Mouse (Mus musculus) kidney, embryonic 16.5 days (tissue): ENCODE data around the gene Scel. TPM values are rescaled to one million over a fixed set of nuclear protein-coding genes. Genes with fewer than 3 reads are reported as not detected.

Source experiments
- ATAC-seq: fragments of 200-750 bp; cut with Nextera tagmentation; 2 replicates; pipeline ENCODE4 v1.8.0; 2017; ENCODE audit warnings: moderate TSS enrichment; ENCODE audit not compliant: low FRiP score, low TSS enrichment
- H3K27ac ChIP-seq: fragments of 300-500 bp; sonication (generic); 2 replicates; pipeline ENCODE4 v1.5.1; 2014; ENCODE audit warnings: low read length
- H3K27me3 ChIP-seq: fragments of 300-500 bp; sonication (generic); 2 replicates; pipeline ENCODE4 v1.6.1; 2014; ENCODE audit warnings: low read length, control low read depth, mixed read lengths; ENCODE audit not compliant: insufficient read depth
- H3K36me3 ChIP-seq: fragments of 300-500 bp; sonication (generic); 2 replicates; pipeline ENCODE4 v1.6.1; 2014; ENCODE audit warnings: low read length, control low read depth, mixed read lengths; ENCODE audit not compliant: insufficient read depth
- H3K4me1 ChIP-seq: fragments of 300-500 bp; sonication (generic); 2 replicates; pipeline ENCODE4 v1.6.1; 2014; ENCODE audit warnings: low read length, control low read depth, mixed read lengths; ENCODE audit not compliant: insufficient read depth
- H3K4me2 ChIP-seq: fragments of 300-500 bp; sonication (generic); replicated peaks from 2 replicates; pipeline ENCODE4 v1.6.1; 2014; ENCODE audit warnings: low read depth, low read length
- H3K4me3 ChIP-seq: fragments of 300-500 bp; sonication (generic); 2 replicates; pipeline ENCODE4 v1.5.1; 2014; ENCODE audit warnings: mild to moderate bottlenecking, low read length
- H3K9ac ChIP-seq: fragments of 300-500 bp; sonication (generic); replicated peaks from 2 replicates; pipeline ENCODE4 v1.6.1; 2014; ENCODE audit warnings: low read length
- H3K9me3 ChIP-seq: fragments of 300-500 bp; sonication (generic); 2 replicates; pipeline ENCODE4 v1.6.1; 2016; ENCODE audit warnings: low read length, control low read depth
- WGBS: fragments of 180-500 bp; shearing (Covaris S2); extraction: QIAGEN DNeasy Blood & Tissue Kit; methylation state at CpG from one replicate; pipeline ENCODE4 v1.1.7; 2014; 5-methylcytosine and 5-hydroxymethylcytosine counted together
- polyA plus RNA-seq: library from polyadenylated mRNA; unstranded; fragments of >200 nt; fragmentation: Nextera tagmentation; extraction: Ambion mirVana; gene quantifications from 2 replicates; pipeline ENCODE4 v1.2.1, GENCODE M21; 2015

Gene Scel
- polyA plus RNA-seq, 1 experiment from 2014 or later = 2.7 TPM

- H3K9ac ChIP-seq = no peak overlapping the region
- ATAC-seq = peak; percentile 77; the same call in 1 of the 2 replicates
- no peak overlapping the region for H3K4me3 ChIP-seq
- no peaks in the 10 kb centered on the region for H3K4me1 ChIP-seq
- no peak overlapping the region for H3K4me2 ChIP-seq
- no peaks in the 10 kb centered on the region for H3K27me3 ChIP-seq
- WGBS = 63% methylated on average over 7 of the region's 7 CpGs
- no peaks in the 10 kb centered on the region for H3K9me3 ChIP-seq
- no peaks in the 10 kb centered on the region for H3K36me3 ChIP-seq
- H3K27ac ChIP-seq = no peak overlapping the region
These were observed 76.7 kb downstream of the Scel start for GRCm38 (mm10) chr14:103589819-103590218.

GRCm38 (mm10) chr14:103595870-103596269 lies 82.7 kb downstream of the Scel start:
- Histone ChIP-seq H3K9ac (no peak overlapping the region), H3K4me1 (no peaks in the 10 kb centered on the region), H3K27ac (no peak overlapping the region), H3K4me2 (no peak overlapping the region), H3K36me3 (no peaks in the 10 kb centered on the region), H3K4me3 (no peak overlapping the region), H3K9me3 (no peaks in the 10 kb centered on the region), H3K27me3 (no peaks in the 10 kb centered on the region)
- 70% methylated on average over 5 of the region's 5 CpGs for WGBS
- ATAC-seq = no peak

- Histone ChIP-seq H3K4me3 (no peak overlapping the region), H3K27ac (no peak overlapping the region), H3K4me1 (no peaks in the 10 kb centered on the region), H3K4me2 (no peak overlapping the region), H3K27me3 (no peaks in the 10 kb centered on the region), H3K9me3 (no peaks in the 10 kb centered on the region), H3K9ac (no peak overlapping the region), H3K36me3 (no peaks in the 10 kb centered on the region)
- ATAC-seq = no peak
- WGBS = 82% methylated on average over 8 of the region's 8 CpGs
These were observed 94.9 kb downstream of the Scel start for GRCm38 (mm10) chr14:103608063-103608462.

GRCm38 (mm10) chr14:103613573-103614271 lies 100.6 kb downstream of the Scel start:
- ATAC-seq = no peak
- Histone ChIP-seq H3K36me3 (no peaks in the 10 kb centered on the region), H3K4me2 (no peak overlapping the region), H3K27ac (no peak overlapping the region), H3K27me3 (no peaks in the 10 kb centered on the region), H3K9me3 (no peaks in the 10 kb centered on the region), H3K4me1 (no peaks in the 10 kb centered on the region), H3K9ac (no peak overlapping the region), H3K4me3 (no peak overlapping the region)
- WGBS = 85% methylated on average over 6 of the region's 6 CpGs

DNA sequence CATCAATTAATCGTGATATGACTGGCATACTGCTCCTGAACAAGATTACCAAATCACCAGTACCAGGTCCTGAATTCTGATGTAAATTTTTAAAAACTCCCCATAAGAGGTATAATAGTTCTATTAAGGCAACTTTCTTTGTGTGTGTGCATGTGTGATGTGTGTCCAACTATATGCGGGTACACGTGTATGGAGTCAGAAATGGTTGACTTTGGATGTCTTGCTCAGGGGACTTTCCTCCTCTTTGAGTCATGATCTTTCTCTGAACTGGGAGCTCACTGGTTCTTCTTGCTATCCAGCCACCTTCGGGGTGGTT lies 101.1 kb downstream of the Scel start:
- WGBS = 93% methylated on average over 4 of the region's 4 CpGs
- H3K4me3 ChIP-seq = no peak overlapping the region
- ATAC-seq = no peak
- H3K27ac ChIP-seq = no peak overlapping the region
- no peak overlapping the region for H3K9ac ChIP-seq
- H3K36me3 ChIP-seq = no peaks in the 10 kb centered on the region
- no peaks in the 10 kb centered on the region for H3K9me3 ChIP-seq
- no peak overlapping the region for H3K4me2 ChIP-seq
- no peaks in the 10 kb centered on the region for H3K4me1 ChIP-seq
- no peaks in the 10 kb centered on the region for H3K27me3 ChIP-seq

DNA sequence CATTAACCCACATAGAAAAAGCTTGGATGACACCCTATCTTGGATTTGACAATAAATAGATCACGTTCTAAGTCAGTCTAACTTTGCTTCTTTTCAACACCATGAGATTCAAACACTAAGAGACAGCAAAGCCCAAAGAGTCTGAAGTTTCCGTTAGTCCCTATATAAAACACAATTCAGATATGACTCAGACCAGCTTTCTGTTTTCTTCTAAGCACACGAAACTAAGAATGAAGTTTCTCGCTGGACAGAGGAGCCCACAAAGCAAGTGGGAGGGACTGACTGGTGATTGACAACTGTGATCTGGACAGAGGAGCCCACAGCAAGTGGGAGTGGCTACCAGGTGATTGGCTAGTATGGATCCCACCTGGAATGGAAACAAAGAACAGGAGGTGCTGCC lies 106.6 kb downstream of the Scel start:
- no peak overlapping the region for H3K9ac ChIP-seq
- no peak for ATAC-seq
- H3K27me3 ChIP-seq = no peaks in the 10 kb centered on the region
- no peaks in the 10 kb centered on the region for H3K36me3 ChIP-seq
- no peak overlapping the region for H3K4me2 ChIP-seq
- H3K9me3 ChIP-seq = no peaks in the 10 kb centered on the region
- no peak overlapping the region for H3K4me3 ChIP-seq
- WGBS = 85% methylated on average over 4 of the region's 4 CpGs
- H3K27ac ChIP-seq = no peak overlapping the region
- no peaks in the 10 kb centered on the region for H3K4me1 ChIP-seq

DNA sequence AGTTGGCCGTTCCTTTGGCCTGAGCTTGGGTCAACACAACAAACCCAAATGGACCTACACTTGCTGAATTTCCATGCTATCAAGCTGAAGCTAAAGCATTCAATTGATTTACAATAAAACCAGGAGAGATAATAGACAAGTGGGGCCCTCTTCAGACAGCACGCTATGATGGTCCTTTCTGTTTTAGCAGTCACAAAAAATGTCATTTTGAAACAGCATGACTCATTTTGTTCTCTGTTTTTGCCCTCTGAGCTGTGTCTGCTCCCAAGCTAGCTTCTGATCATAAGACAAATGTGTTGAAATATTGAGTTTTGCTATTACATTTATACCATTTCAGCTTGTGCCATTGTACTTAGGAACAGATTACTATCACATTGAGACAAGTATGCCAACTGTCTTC lies 108.1 kb downstream of the Scel start:
- H3K9me3 ChIP-seq = no peaks in the 10 kb centered on the region
- no peak overlapping the region for H3K27ac ChIP-seq
- no peak overlapping the region for H3K4me3 ChIP-seq
- WGBS = 93% methylated on average over 2 of the region's 2 CpGs
- no peak for ATAC-seq
- H3K36me3 ChIP-seq = no peaks in the 10 kb centered on the region
- no peaks in the 10 kb centered on the region for H3K4me1 ChIP-seq
- no peak overlapping the region for H3K4me2 ChIP-seq
- no peaks in the 10 kb centered on the region for H3K27me3 ChIP-seq
- H3K9ac ChIP-seq = no peak overlapping the region

- Histone ChIP-seq H3K27me3 (no peaks in the 10 kb centered on the region), H3K4me2 (no peak overlapping the region), H3K36me3 (no peaks in the 10 kb centered on the region), H3K4me1 (no peaks in the 10 kb centered on the region), H3K4me3 (no peak overlapping the region), H3K27ac (no peak overlapping the region), H3K9ac (no peak overlapping the region), H3K9me3 (no peaks in the 10 kb centered on the region)
- no peak for ATAC-seq
- WGBS = 86% methylated on average over 6 of the region's 6 CpGs
These were observed 113.0 kb downstream of the Scel start for GRCm38 (mm10) chr14:103626100-103626499.

DNA sequence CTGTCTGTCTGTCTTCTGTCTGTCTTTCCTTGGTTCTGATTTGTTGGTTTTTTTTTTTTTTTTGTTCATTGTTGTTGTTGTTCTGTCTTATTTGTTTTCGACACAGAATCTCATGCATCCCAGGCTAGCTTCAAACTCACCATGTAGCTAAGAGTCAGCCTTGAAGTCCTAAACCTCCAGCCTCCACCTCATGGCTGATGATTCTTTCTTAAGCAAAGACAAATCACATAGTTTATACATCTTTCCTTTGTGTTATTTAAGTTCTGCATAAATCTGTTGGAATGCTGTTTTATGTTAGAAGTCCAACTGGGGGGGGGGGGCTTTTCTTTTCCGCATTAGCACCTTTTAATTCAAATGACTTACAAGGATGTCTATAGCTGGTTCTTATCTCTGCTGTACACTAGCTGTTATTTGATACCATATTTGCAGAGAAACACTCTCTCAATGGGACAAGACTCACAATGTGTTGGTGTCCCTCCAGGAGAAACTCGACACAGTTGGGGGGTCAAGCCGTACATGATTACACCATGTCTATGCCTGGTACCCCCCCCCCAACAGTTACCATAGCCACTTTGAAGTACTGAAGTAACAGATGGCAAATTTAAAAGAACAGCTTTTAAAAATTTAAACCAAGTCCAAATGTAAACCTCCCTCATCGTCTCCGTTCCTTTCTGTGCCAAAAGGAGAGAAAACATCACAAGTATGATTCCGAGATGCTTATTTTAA lies 116.7 kb downstream of the Scel start:
- Histone ChIP-seq H3K27me3 (no peaks in the 10 kb centered on the region), H3K4me1 (no peaks in the 10 kb centered on the region), H3K4me2 (no peak overlapping the region), H3K4me3 (no peak overlapping the region), H3K9ac (no peak overlapping the region), H3K36me3 (no peaks in the 10 kb centered on the region), H3K27ac (no peak overlapping the region), H3K9me3 (0 out of 2 replicates have a peak, but pooled peaks cover 3% of the 10 kb centered on the region)
- ATAC-seq = no peak
- 88% methylated on average over 7 of the region's 7 CpGs for WGBS

GRCm38 (mm10) chr14:103630545-103630944 lies 117.4 kb downstream of the Scel start:
- no peak for ATAC-seq
- Histone ChIP-seq H3K36me3 (no peaks in the 10 kb centered on the region), H3K9me3 (0 out of 2 replicates have a peak, but pooled peaks cover 6% of the 10 kb centered on the region), H3K4me1 (no peaks in the 10 kb centered on the region), H3K27ac (no peak overlapping the region), H3K27me3 (no peaks in the 10 kb centered on the region), H3K4me2 (no peak overlapping the region), H3K4me3 (no peak overlapping the region), H3K9ac (no peak overlapping the region)
- 76% methylated on average over 8 of the region's 8 CpGs for WGBS
